Comparison of ENCODE assay signal across 9 mouse cellular contexts in the genomic region with DNA sequence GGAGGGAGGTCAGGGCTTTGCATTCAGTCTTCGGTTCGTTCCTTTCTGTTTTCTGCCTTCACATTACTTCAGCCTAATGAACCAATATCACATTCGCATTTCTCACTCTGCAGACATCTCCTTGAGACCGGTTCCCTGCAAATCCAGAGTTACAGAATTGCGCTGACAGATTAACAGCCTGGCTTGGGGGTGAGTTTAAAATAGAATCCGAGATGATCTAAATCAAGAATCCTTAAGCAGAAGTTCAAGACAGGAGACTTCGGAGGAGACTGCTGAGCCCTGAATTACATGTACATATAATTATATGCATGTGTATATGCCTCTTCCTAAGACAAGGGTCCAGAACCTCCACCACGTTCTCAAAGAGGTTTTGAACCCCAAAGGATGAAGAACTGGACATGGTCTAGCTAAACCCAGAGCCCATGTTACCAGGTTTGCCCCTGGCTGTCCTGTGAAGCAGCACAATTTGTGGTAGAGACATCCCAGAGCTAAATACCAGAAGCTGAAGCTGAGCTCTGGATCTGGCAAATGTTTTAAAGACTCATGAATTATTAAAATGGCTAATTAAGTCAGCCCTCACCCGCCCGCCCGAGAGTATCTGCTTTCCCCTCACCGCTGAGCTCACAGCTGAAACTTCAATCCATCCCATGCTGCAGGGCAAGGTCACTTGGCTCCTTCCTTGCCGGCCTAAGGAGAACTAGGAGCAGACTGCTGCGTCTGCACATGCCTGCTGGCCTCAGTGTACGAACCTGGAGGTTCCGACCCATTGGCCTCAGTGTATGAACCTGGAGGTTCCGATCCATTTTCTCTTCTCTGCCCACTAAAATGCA. TPM values are rescaled to one million over a fixed set of nuclear protein-coding genes. Genes with fewer than 3 reads are reported as not detected.
DNase-seq lines count a peak whose midpoint lies in the region; ATAC-seq and TF ChIP-seq lines count a peak whose summit lies in the region.
"Had no signal": no experiment of that assay in that cellular context is flagged by ENCODE, and none has a peak within 500 bp of the region (broad histone marks: within the 10 kb centered on the region; RNA-seq: fewer than 3 reads in every experiment).

No protein-coding gene starts in this region.

- H3K9ac ChIP-seq in hindbrain, embryonic 11.5 days (ENCODE audit: low read depth, low read length) = no peak overlapping the region
- H3K9ac ChIP-seq in limb, embryonic 14.5 days (ENCODE audit: low read depth, low read length, severe bottlenecking) = peak overlapping the region; percentile 43; the same call in 1 of the 2 replicates
- H3K9ac ChIP-seq: liver, embryonic 14.5 days had no signal

- no peaks in the 10 kb centered on the region for H3K36me3 ChIP-seq in testis, adult 2 months (ENCODE audit: control insufficient read depth, insufficient read depth, low read length)
- no peaks in the 10 kb centered on the region for H3K36me3 ChIP-seq in hindbrain, embryonic 11.5 days (ENCODE audit: control insufficient read depth, insufficient read depth, low read length)
- H3K36me3 ChIP-seq in limb, embryonic 14.5 days (ENCODE audit: control insufficient read depth, insufficient read depth, low read length) = no peaks in the 10 kb centered on the region

- H3K9me3 ChIP-seq in hindbrain, embryonic 11.5 days (ENCODE audit: control insufficient read depth, low read length) = no peaks in the 10 kb centered on the region
- H3K9me3 ChIP-seq in limb, embryonic 14.5 days (ENCODE audit: control insufficient read depth, low read length) = no peaks in the 10 kb centered on the region

- DNase-seq in testis, postnatal 10 days (ENCODE audit: low spot score) = no peak
- DNase-seq in hindbrain, embryonic 11.5 days (ENCODE audit: low spot score) = peak; percentile 48
- no peak for DNase-seq in limb, embryonic 14.5 days (ENCODE audit: low spot score)
- DNase-seq in thymus, postnatal 14 days = no peak
- DNase-seq in lung, postnatal 14 days = no peak
- no peak for DNase-seq in spleen, adult 18-20 months

- H3K4me3 ChIP-seq in testis, adult 2 months (ENCODE audit: control insufficient read depth, low read depth, low read length) = no peak overlapping the region
- H3K4me3 ChIP-seq in hindbrain, embryonic 11.5 days (ENCODE audit: low read depth, low read length) = no peak overlapping the region
- peak overlapping the region; percentile 14; the same call in 1 of the 2 replicates for H3K4me3 ChIP-seq in limb, embryonic 14.5 days (replicated peaks; ENCODE audit: low read length)

- peak; percentile 61 for ATAC-seq in hindbrain, embryonic 11.5 days (ENCODE audit: low FRiP score)
- ATAC-seq in limb, embryonic 14.5 days (ENCODE audit: low FRiP score, low read depth) = no peak
- ATAC-seq in monocyte, adult 5-6 weeks (replicated peaks; ENCODE audit: insufficient number of reproducible peaks, low FRiP score, low TSS enrichment, poor library complexity, severe bottlenecking) = no peak

- peaks cover 5% of the 10 kb centered on the region for H3K4me1 ChIP-seq in testis, adult 2 months (ENCODE audit: control insufficient read depth, insufficient read depth, low read length)
- H3K4me1 ChIP-seq in hindbrain, embryonic 11.5 days (replicated peaks; ENCODE audit: control insufficient read depth, insufficient read depth, low read length) = peaks cover 18% of the 10 kb centered on the region; the same call in 1 of the 2 replicates
- H3K4me1 ChIP-seq in limb, embryonic 14.5 days (ENCODE audit: control insufficient read depth, insufficient read depth, low read length) = peaks cover 31% of the 10 kb centered on the region

- no peaks in the 10 kb centered on the region for H3K27me3 ChIP-seq in testis, adult 2 months (ENCODE audit: control insufficient read depth, insufficient read depth, low read length)
- no peaks in the 10 kb centered on the region for H3K27me3 ChIP-seq in hindbrain, embryonic 11.5 days (ENCODE audit: control insufficient read depth, insufficient read depth, low read length)
- no peaks in the 10 kb centered on the region for H3K27me3 ChIP-seq in limb, embryonic 14.5 days (ENCODE audit: control insufficient read depth, insufficient read depth, low read length)

- TF ChIP-seq CTCF in testis, adult 2 months (IDR thresholded peaks at IDR 0.05; ENCODE audit: control insufficient read depth, insufficient read depth, insufficient replicate concordance, low read depth, low read length) = no peak

- 20% methylated on average over 17 of the region's 17 CpGs for WGBS in hindbrain, embryonic 11.5 days
- 24% methylated on average over 17 of the region's 17 CpGs for WGBS in limb, embryonic 14.5 days

- 0 out of 2 replicates have a peak overlapping the region, but pooled peaks have one; percentile 12 for H3K4me2 ChIP-seq in hindbrain, embryonic 11.5 days (replicated peaks; ENCODE audit: low read depth, low read length)
- peak overlapping the region; percentile 47 for H3K4me2 ChIP-seq in limb, embryonic 14.5 days (replicated peaks; ENCODE audit: low read depth, low read length, severe bottlenecking)

- TF ChIP-seq POLR2A in testis, adult 2 months (IDR thresholded peaks at IDR 0.05; ENCODE audit: control insufficient read depth, low read depth, low read length) = no peak
- no peak for TF ChIP-seq POLR2A in limb, embryonic 14.5 days (IDR thresholded peaks at IDR 0.05; ENCODE audit: borderline replicate concordance, extremely low read depth, insufficient read depth, insufficient read length)

- H3K27ac ChIP-seq in testis, adult 2 months (ENCODE audit: control insufficient read depth, insufficient read depth, low read depth, low read length) = peak overlapping the region; percentile 88
- no peak overlapping the region for H3K27ac ChIP-seq in hindbrain, embryonic 11.5 days (ENCODE audit: low read depth, low read length)
- peak overlapping the region; percentile 52; the same call in 1 of the 2 replicates for H3K27ac ChIP-seq in limb, embryonic 14.5 days (replicated peaks; ENCODE audit: low read depth, low read length)
- H3K27ac ChIP-seq: liver, embryonic 14.5 days had no signal

RNA-seq across cellular contexts. Expression of a gene that starts 14.1 kb away (rescaled TPM):
- 174 and 245 TPM in 2 replicates for polyA plus RNA-seq in testis, adult 2 months (2012; rRNA removed)
- 1,591 and 1,601 TPM in 2 replicates for polyA plus RNA-seq in hindbrain, embryonic 11.5 days (2014; fragmentation: Nextera tagmentation; extraction: Ambion mirVana)
- polyA plus RNA-seq in limb, embryonic 14.5 days (2012; rRNA removed) = 385 and 537 TPM in 2 replicates
- polyA plus RNA-seq in limb, embryonic 14.5 days (2014; fragmentation: Nextera tagmentation; extraction: Ambion mirVana) = 933 and 956 TPM in 2 replicates
- 1,504 to 2,308 TPM (median 2,140 TPM) in 3 replicates for total RNA-seq in monocyte, adult 5-6 weeks (2017)

RNA-seq across cellular contexts. Expression of a gene that starts 33.3 kb away (rescaled TPM):
- 382 and 415 TPM in 2 replicates for polyA plus RNA-seq in testis, adult 2 months (2012; rRNA removed)
- polyA plus RNA-seq in hindbrain, embryonic 11.5 days (2014; fragmentation: Nextera tagmentation; extraction: Ambion mirVana) = not detected in 2 replicates
- not detected in 2 replicates for polyA plus RNA-seq in limb, embryonic 14.5 days (2012; rRNA removed)
- polyA plus RNA-seq in limb, embryonic 14.5 days (2014; fragmentation: Nextera tagmentation; extraction: Ambion mirVana) = not detected in 2 replicates
- total RNA-seq in monocyte, adult 5-6 weeks (2017) = not detected in 3 replicates
- polyA plus RNA-seq: liver, embryonic 14.5 days had no signal

Comparison
In these comparisons a context has a peak if more than half of its experiments do, and no peak if none do; other contexts are left out.
1. RNA of a gene that starts 33.3 kb away (polyA plus RNA-seq): 382 to 415 TPM in testis, adult 2 months; not detected in limb, embryonic 14.5 days and not detected in hindbrain, embryonic 11.5 days; every median in the first group is over 100 times any median in the second.